Mouse (Mus musculus) spleen, adult 2 months (tissue): Measurements from ENCODE around the gene Rabep1.

Experiments used
- CTCF ChIP-seq: fragments of 200-500 bp; IDR thresholded peaks from 2 replicates; pipeline ENCODE4 v1.5.1; 2011; ENCODE audit warnings: mild to moderate bottlenecking, inconsistent platforms; ENCODE audit not compliant: insufficient read depth, insufficient read length, insufficient replicate concordance; ENCODE audit errors: extremely low read depth
- POLR2A ChIP-seq: fragments of 200-500 bp; IDR thresholded peaks from 2 replicates; pipeline ENCODE4 v1.6.1; 2011; ENCODE audit warnings: low read depth, low read length, inconsistent platforms

DNA sequence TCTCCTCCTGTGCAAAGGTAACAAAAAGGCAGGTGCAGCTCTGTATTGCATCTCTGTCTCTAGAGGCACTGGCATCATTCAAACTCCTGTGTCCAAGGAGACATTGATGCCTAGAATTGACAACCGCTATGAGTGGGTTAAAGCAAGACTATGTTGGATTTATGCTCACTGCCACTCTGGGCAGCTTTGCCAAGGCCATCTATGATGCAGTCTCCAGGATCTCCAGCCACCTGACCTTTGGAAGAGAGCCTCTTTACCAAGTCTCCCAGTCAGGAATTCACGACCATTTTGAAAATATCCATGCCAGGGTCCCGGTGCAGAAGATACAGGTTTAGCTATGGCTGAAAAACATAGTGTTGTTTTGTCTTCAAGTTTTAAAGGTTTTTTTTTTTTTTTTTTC is 24.7 kb downstream of the Rabep1 start:
- TF ChIP-seq CTCF: no peak
- TF ChIP-seq POLR2A: no peak
